Mouse (Mus musculus) small intestine, adult 2 months (tissue): ENCODE results near the gene Ifi27l2b.

ENCODE experiments used
- CTCF ChIP-seq: fragments of 200-500 bp; IDR thresholded peaks from 2 replicates; pipeline ENCODE4 v1.5.1; 2012; ENCODE audit warnings: low read depth, mild to moderate bottlenecking, control low read depth, inconsistent platforms, low read length, moderate library complexity, mixed read lengths; ENCODE audit not compliant: insufficient replicate concordance, insufficient read length; ENCODE audit errors: extremely low read depth
- POLR2A ChIP-seq: fragments of 200-500 bp; IDR thresholded peaks from 2 replicates; pipeline ENCODE4 v1.6.1; 2012; ENCODE audit warnings: low read depth, mild to moderate bottlenecking, control low read depth, inconsistent platforms, low read length, moderate library complexity

DNA sequence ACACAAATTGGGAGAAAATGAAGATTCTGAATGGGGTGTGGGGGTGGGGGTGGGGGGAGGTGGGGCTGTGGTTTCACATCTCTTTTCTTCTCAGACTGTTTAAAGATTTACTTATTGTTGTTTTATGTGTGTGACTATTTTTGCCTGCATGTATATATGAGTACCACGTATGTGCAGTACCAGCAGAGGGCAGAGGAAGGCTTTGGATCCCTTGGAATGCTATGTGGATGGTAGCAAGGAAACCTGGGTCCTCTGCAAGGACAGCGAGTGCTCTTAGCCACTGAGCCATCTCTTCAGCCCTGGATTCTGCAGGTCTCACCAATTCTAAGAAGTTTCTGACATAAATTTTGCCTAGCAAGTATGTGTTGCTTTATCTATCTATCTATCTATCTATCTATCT is 42.2 kb upstream of the Ifi27l2b start:
- TF ChIP-seq POLR2A (no peak), CTCF (no peak)
